Mouse (Mus musculus): ENCODE data around the gene 2610318N02Rik. TPM values are rescaled to one million over a fixed set of nuclear protein-coding genes. Genes with fewer than 3 reads are reported as not detected.
"Not testable (repeated sequence)": the region's sequence is repeated elsewhere in the genome, so short reads cannot be mapped to it uniquely, and the experiment has no call there.

2610318N02Rik gene
- 44.0 and 55.6 TPM in 2 replicates for polyA plus RNA-seq (2011; ENCODE audit: insufficient read depth, insufficient read length, low read depth, missing spikeins)

DNA sequence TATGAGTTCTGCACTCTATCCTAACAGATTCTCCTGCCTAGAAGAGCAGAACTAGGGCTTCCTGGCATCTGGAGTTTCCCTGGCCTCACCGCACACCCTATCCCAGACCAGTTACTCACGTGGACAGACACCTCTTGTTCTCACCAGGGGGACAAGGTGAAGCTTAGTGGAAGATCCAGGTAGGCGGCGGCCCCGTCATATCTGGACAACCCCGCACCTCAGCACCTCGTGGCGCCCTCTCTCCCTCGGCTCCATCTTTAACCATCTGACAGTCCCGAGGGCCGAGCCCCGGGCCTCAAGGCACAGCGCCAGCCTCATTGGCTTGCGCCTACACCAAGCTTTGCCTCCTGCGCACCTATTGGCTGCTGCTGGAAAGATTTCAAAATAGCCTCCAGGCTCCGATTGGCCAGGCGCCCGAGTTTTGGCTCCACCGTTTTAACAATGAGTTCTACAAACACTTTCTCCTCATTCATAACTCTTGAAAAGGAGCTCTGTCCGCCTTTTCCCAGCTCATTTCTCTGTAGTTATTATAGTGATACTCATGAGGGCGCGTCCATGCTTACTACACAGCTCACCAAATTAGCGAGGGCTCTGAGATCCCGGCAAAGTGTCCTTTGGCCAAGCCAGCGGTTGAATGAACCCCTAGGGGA is at the start of gene 2610318N02Rik:
2610318N02Rik (minus strand) TSS at position 297 of the 650 bp plus-strand sequence.
- Histone ChIP-seq H3K4me3 (ENCODE audit: low read depth, low read length) (peak within 1 kb of the TSS; percentile 92), H3K9ac (ENCODE audit: low read depth, poor library complexity, severe bottlenecking) (peak within 1 kb of the TSS; percentile 81), H3K27ac (ENCODE audit: insufficient read depth, low read length) (0 out of 2 replicates have a peak within 1 kb of the TSS, but pooled peaks have one; percentile 20), H3K27me3 (ENCODE audit: control insufficient read depth, insufficient read depth, low read length, poor library complexity, severe bottlenecking) (no peaks in the 10 kb centered on the region), H3K9me3 (replicated peaks; ENCODE audit: control insufficient read depth, insufficient read depth, low read length, poor library complexity, severe bottlenecking) (no peaks in the 10 kb centered on the region), H3K36me3 (ENCODE audit: control insufficient read depth, insufficient read depth, low read length, poor library complexity, severe bottlenecking) (peaks cover 8% of the 10 kb centered on the region; the same call in 1 of the 2 replicates), H3K4me1 (ENCODE audit: control insufficient read depth, insufficient read depth, low read length) (peaks cover 3% of the 10 kb centered on the region)
- TF ChIP-seq EP300 (IDR thresholded peaks at IDR 0.05; ENCODE audit: insufficient read depth, low read depth, low read length) (no peak), POLR2A (IDR thresholded peaks at IDR 0.05; ENCODE audit: insufficient read depth, low read length) (peak; percentile 78)

DNA sequence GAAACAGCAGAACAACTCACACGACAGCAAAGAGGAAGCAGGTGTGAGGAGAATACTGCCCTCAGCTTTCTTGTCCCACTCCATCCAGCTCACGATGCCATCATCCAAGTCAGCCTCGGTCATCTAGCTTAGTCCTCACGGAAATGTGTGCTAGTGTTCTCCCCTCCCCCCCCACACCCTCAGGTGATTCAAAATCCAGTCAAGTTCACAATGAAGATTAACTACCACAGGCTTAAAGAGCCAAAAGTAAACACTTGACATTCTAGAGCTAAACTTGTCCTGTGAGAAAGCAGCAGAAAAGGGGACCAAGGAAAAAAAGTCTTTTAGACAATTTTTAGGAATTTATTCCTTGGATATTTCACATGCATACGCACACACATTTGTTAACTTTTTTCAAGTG is 43.1 kb upstream of the 2610318N02Rik start:
- no peak overlapping the region for H3K9ac ChIP-seq (ENCODE audit: low read depth, poor library complexity, severe bottlenecking)
- H3K4me1 ChIP-seq (ENCODE audit: control insufficient read depth, insufficient read depth, low read length), result no peaks in the 10 kb centered on the region
- no peak overlapping the region for H3K4me3 ChIP-seq (ENCODE audit: low read depth, low read length)
- no peaks in the 10 kb centered on the region for H3K27me3 ChIP-seq (ENCODE audit: control insufficient read depth, insufficient read depth, low read length, poor library complexity, severe bottlenecking)
- no peak overlapping the region for H3K27ac ChIP-seq (ENCODE audit: insufficient read depth, low read length)
- TF ChIP-seq EP300 (IDR thresholded peaks at IDR 0.05; ENCODE audit: insufficient read depth, low read depth, low read length) (no peak), CTCF (IDR thresholded peaks at IDR 0.05; ENCODE audit: low read depth, low read length) (no peak)
- H3K9me3 ChIP-seq (replicated peaks; ENCODE audit: control insufficient read depth, insufficient read depth, low read length, poor library complexity, severe bottlenecking), result no peaks in the 10 kb centered on the region
- H3K36me3 ChIP-seq (ENCODE audit: control insufficient read depth, insufficient read depth, low read length, poor library complexity, severe bottlenecking), result peaks cover 45% of the 10 kb centered on the region

DNA sequence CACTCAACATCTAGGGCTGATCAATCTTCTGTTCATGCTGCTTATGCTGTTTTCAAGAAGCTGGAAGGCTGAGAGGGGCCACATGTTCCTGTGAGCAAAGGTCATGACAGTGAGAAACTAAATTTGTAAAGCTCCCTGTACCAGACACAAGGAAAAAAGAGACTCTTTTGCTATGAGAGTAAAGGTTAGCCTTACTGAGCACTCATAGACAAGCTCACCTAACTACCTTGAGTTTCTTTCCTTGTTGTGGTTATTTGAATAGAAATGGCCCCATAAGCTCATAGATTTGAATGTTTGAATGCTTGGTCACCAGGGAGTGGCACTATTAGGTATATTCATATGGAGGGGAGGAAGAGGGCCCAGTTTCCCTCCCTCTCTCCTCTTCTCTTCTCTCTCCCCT is 42.2 kb upstream of the 2610318N02Rik start:
- no peaks in the 10 kb centered on the region for H3K27me3 ChIP-seq (ENCODE audit: control insufficient read depth, insufficient read depth, low read length, poor library complexity, severe bottlenecking)
- H3K9ac ChIP-seq (ENCODE audit: low read depth, poor library complexity, severe bottlenecking), result no peak overlapping the region
- H3K36me3 ChIP-seq (ENCODE audit: control insufficient read depth, insufficient read depth, low read length, poor library complexity, severe bottlenecking), result peaks cover 40% of the 10 kb centered on the region
- H3K9me3 ChIP-seq (replicated peaks; ENCODE audit: control insufficient read depth, insufficient read depth, low read length, poor library complexity, severe bottlenecking), result no peaks in the 10 kb centered on the region
- H3K27ac ChIP-seq (ENCODE audit: insufficient read depth, low read length), result no peak overlapping the region
- no peaks in the 10 kb centered on the region for H3K4me1 ChIP-seq (ENCODE audit: control insufficient read depth, insufficient read depth, low read length)
- H3K4me3 ChIP-seq (ENCODE audit: low read depth, low read length), result no peak overlapping the region
- no peak for TF ChIP-seq EP300 (IDR thresholded peaks at IDR 0.05; ENCODE audit: insufficient read depth, low read depth, low read length)
- TF ChIP-seq CTCF (IDR thresholded peaks at IDR 0.05; ENCODE audit: low read depth, low read length), result no peak
- TF ChIP-seq POLR2A (IDR thresholded peaks at IDR 0.05; ENCODE audit: insufficient read depth, low read length), result no peak

DNA sequence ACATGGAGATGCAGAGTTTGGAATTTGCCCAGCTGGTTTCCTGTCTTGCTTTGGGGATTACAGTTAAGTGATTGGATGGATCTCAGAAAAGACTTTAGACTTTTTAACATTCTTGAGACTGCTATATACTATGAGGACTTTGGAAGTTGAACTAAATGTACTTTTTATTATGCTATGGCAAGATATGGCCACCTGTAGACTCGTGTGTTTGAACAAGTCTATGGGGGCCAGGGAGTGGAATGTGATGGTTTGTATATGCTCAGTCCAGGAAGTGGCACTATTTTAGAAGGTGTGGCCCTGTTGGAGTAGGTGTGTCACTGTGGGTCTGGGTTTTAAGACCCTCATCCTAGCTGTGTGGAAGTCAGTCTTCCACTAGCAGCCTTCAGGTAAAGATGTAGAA is 40.5 kb upstream of the 2610318N02Rik start:
- H3K9me3 ChIP-seq (replicated peaks; ENCODE audit: control insufficient read depth, insufficient read depth, low read length, poor library complexity, severe bottlenecking); H3K27me3 ChIP-seq (ENCODE audit: control insufficient read depth, insufficient read depth, low read length, poor library complexity, severe bottlenecking); H3K9ac ChIP-seq (ENCODE audit: low read depth, poor library complexity, severe bottlenecking); H3K27ac ChIP-seq (ENCODE audit: insufficient read depth, low read length); H3K4me3 ChIP-seq (ENCODE audit: low read depth, low read length); H3K4me1 ChIP-seq (ENCODE audit: control insufficient read depth, insufficient read depth, low read length): not testable (repeated sequence)
- peaks cover 38% of the 10 kb centered on the region for H3K36me3 ChIP-seq (ENCODE audit: control insufficient read depth, insufficient read depth, low read length, poor library complexity, severe bottlenecking)

DNA sequence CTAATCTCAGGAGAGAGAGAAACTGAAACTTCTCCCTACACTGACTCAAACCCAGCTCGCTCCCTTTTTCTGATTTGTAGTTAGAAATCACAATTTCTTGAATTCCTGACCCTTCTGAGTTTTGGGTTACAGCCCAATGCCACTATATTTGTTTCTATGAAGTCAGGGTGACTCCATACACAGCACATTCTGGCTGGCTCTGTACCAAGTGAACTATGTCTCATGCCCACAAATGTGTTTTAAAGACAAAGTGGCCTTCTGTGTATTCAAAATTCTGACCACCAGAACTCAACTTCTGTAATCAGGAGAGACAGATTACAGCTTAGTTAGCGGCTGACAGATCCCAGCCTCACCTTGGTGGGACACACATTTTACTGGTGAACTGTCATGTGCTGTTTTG is 29.4 kb upstream of the 2610318N02Rik start:
- no peak overlapping the region for H3K4me3 ChIP-seq (ENCODE audit: low read depth, low read length)
- no peaks in the 10 kb centered on the region for H3K9me3 ChIP-seq (replicated peaks; ENCODE audit: control insufficient read depth, insufficient read depth, low read length, poor library complexity, severe bottlenecking)
- H3K36me3 ChIP-seq (ENCODE audit: control insufficient read depth, insufficient read depth, low read length, poor library complexity, severe bottlenecking), result peaks cover 42% of the 10 kb centered on the region
- no peaks in the 10 kb centered on the region for H3K4me1 ChIP-seq (ENCODE audit: control insufficient read depth, insufficient read depth, low read length)
- no peak for TF ChIP-seq EP300 (IDR thresholded peaks at IDR 0.05; ENCODE audit: insufficient read depth, low read depth, low read length)
- TF ChIP-seq POLR2A (IDR thresholded peaks at IDR 0.05; ENCODE audit: insufficient read depth, low read length), result no peak
- no peak for TF ChIP-seq CTCF (IDR thresholded peaks at IDR 0.05; ENCODE audit: low read depth, low read length)
- H3K27ac ChIP-seq (ENCODE audit: insufficient read depth, low read length), result no peak overlapping the region
- H3K27me3 ChIP-seq (ENCODE audit: control insufficient read depth, insufficient read depth, low read length, poor library complexity, severe bottlenecking), result no peaks in the 10 kb centered on the region
- H3K9ac ChIP-seq (ENCODE audit: low read depth, poor library complexity, severe bottlenecking), result no peak overlapping the region

DNA sequence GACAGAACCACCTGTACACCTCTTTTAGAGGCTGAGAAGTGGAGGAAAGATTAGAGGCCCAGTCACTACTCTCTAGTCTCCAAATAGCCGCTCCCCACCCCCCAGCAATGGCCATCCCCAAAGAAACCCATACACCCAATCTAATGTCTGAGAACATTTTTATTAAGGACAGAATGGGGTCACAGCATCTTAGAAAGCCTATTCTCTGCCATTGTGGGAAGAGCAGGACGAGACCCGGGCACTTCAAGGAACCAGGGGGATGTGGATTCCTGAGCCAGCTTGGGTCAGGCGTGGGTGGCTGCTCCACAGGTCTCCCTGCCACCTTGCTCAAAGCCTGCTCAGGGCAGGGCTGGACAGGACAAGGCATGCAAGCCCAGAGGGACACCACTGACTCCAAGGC is 26.9 kb upstream of the 2610318N02Rik start:
- Histone ChIP-seq H3K4me3 (ENCODE audit: low read depth, low read length) (no peak overlapping the region), H3K36me3 (ENCODE audit: control insufficient read depth, insufficient read depth, low read length, poor library complexity, severe bottlenecking) (peaks cover 25% of the 10 kb centered on the region), H3K9ac (ENCODE audit: low read depth, poor library complexity, severe bottlenecking) (no peak overlapping the region)

More for the DNA sequence above, 26.9 kb upstream of the 2610318N02Rik start:
- Histone ChIP-seq H3K27ac (ENCODE audit: insufficient read depth, low read length) (no peak overlapping the region), H3K27me3 (ENCODE audit: control insufficient read depth, insufficient read depth, low read length, poor library complexity, severe bottlenecking) (no peaks in the 10 kb centered on the region), H3K9me3 (replicated peaks; ENCODE audit: control insufficient read depth, insufficient read depth, low read length, poor library complexity, severe bottlenecking) (no peaks in the 10 kb centered on the region), H3K4me1 (ENCODE audit: control insufficient read depth, insufficient read depth, low read length) (no peaks in the 10 kb centered on the region)
- TF ChIP-seq POLR2A (IDR thresholded peaks at IDR 0.05; ENCODE audit: insufficient read depth, low read length) (no peak), EP300 (IDR thresholded peaks at IDR 0.05; ENCODE audit: insufficient read depth, low read depth, low read length) (no peak), CTCF (IDR thresholded peaks at IDR 0.05; ENCODE audit: low read depth, low read length) (no peak)
